Mouse (Mus musculus) v-Abl transformed pro-B cells (cell line): ENCODE data around the gene Tmem208.

Source experiments
- in situ Hi-C, 2 experiments: fragments of 400-800 bp; cut with MboI; formaldehyde crosslinking; loops; one replicate each; pipeline ENCODE4 v1.15.1; 2025; ENCODE audit not compliant: unreplicated experiment in 2 of 2

Gene Tmem208

DNA sequence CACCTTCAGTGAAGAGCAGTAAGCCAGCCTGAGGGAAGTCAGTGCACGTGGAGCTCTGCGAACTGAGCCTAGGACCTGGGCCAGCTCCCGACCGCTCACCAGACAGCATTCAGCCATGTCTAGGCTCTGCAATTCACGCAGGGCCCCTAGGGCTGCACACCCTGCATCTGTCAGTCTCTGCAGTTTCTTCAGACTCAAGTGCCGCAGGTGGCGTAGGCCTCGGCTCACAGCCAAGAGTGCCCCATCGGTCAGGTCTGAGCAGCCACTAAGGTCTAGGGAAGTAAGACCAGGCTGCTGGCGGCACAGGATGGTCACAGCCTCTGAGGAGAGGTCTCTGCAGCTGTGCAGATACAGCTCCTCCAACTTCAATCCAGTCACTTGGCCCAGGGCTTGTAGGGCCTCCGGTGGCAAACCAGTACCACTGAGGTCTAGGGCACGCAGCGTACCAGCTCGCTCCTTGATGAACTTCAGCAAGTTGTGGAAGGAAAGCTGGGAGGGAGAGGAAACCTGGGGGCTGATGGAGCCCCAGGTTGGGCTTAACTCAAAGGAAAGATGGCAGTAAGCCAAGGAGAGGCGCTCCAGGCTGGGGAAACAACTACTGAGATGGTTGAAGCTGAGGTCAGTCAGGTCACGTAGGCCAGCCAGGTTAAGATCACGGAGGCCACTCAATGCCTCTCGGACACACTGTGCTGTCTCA is 10.9 kb upstream of the Tmem208 start:
- in situ Hi-C loops, result no loop called here

DNA sequence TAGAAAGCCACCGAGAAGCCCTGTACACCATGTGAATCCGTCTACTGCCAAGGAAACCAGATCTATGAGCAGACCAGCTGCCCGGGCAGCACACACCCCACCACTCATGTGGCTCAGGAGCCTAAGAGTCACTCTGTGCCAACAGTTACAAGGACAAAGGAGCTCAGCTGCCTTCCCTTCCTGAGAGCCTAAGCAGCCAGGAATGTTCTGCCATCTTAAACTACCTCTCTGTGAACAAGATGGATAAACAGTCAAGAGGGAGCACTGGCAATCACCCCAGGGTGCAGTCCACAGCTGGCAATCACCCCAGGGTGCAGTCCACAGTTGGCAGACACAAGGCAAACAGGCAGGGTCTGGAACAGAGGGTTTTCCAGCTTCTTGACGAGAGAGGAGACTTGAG is 8.2 kb upstream of the Tmem208 start:
- in situ Hi-C loops, result no loop called here

DNA sequence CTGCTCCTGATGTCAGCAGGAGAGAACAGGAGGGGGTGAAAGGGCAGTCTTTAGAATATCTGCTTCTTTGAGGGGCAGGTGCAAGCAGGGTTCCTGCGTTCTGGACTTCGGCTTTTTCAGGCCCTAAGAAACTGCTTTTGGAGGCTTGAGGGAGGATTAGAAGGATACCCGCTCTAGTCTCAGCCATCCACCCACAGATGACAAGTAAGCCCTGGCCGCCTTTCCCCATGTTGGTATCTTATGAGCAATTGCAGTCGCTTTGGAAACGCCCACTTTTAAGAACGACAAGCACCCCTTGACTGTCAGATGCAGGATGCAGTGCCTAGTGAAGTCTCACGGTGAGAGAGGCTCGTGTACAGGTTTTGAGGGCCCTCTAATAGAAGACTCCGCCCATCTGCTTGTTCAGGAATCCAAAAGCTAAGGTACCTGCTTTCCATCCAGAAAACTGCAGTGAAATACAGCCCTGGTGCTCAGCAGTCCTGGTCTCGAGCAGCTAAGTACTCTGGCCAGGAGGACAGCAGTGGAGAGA is 7.4 kb upstream of the Tmem208 start:
- in situ Hi-C loops, result no loop called here

DNA sequence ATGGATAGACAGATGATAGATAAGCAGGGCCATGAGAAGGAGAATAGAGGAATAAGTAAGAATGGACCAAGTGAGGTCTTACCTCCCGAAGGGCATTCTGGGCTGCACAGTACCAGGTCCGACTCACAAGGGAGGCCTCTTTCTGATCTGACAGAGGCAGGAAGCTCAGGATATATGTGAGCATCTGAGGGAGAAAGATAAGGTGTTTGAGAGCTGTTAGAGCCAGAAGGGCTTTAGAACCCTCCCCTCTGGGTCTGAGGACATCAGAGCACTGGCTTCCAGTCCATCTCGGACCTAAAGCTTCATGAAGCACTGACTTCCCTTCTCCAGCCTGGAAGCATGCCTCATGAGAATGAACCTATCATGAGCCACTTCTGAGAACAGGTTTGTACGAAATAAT is 3.0 kb upstream of the Tmem208 start:
- in situ Hi-C loops, result no loop called here

DNA sequence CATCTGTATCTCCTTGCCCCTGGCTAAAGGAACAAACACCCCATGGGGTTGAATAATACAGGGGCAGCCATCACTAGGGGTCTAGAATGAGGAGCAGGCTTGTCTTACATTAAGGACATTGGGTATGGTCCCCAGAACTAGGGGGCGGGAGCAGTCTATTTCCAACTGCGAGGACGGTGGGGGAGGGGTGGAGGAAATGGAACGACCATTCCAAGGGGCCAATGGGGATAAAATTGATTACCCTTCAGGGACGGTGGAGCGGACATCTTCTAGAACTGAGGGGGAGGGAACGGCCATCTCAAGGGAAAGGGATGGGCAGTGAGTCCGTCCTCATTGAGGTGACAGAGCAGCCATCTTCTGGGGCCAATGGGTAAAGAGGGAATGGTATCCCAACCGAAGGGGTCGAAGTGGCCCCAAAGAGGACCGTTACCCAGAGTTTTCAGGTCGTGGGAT is 487 bp upstream of the Tmem208 start:
- in situ Hi-C loops, result loop anchor here in 1 of 2 experiments (25.0 kb wide), 1 partner anchor 837 kb away; the partner anchor contains the start of genes Pla2g15 and Slc7a6

DNA sequence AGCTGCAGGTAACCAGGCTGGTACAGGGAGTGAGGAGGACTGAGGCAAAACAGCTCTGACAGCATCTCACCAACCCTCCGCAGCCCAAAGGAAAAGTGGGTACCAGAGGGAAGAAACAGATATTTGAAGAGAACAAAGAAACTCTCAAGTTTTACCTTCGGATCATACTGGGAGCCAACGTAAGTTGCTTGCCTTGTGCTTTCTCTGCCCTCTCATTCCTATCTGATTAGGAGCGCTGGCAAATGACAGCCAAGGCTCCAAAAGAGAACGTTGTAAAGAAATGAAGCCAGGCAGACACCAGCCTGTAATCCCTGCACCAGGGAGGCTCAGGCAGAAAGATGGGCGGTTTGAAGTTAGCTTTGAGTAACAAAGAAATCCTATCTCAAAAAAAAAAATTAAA is 814 bp downstream of the Tmem208 start:
- in situ Hi-C loops, result loop anchor here in 1 of 2 experiments (25.0 kb wide), 1 partner anchor 835 kb away; the partner anchor contains the start of genes Pla2g15 and Slc7a6

DNA sequence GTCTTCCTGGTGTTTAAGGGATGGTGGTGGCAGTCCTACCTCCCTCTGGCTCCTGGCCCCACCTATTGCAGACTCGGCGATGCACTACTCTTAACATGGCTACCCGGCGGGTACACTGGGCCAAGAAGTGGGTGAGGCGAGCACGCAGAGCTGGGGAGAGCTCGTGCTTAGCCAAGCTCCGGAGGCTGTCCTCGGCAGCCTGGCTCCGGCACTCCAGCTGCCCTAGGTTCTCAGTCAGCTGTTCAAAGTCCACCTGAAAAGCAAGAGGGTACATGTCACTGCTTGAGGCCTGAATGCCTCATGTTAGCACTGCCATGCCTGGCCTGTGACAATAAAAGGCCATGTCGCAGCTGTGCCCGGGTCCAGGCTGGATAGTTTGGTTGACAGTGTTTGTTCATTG is 4.2 kb downstream of the Tmem208 start:
- in situ Hi-C loops, result loop anchor here in 1 of 2 experiments (25.0 kb wide), 1 partner anchor 832 kb away; the partner anchor contains the start of genes Pla2g15 and Slc7a6

DNA sequence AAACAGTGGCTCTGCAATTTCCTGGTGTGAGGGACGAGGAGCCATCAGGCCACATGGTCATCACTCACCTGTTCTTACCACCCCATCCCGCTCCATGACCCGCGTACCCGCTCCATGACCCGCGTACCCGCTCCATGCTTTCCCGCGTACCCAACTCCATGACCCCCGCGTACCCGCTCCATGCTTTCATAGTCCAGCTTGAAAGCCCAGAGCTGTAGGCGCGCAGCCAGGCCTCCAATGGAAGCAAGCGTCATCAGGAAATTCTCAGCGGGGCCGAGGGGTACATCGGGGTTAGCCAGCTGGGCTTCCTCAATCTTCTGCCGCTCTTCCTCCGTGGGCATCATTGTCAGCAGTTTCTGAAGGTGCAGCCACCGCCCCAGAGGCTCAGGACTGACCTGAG is 5.3 kb downstream of the Tmem208 start:
- in situ Hi-C loops, result loop anchor here in 1 of 2 experiments (25.0 kb wide), 1 partner anchor 831 kb away; the partner anchor contains the start of genes Pla2g15 and Slc7a6

DNA sequence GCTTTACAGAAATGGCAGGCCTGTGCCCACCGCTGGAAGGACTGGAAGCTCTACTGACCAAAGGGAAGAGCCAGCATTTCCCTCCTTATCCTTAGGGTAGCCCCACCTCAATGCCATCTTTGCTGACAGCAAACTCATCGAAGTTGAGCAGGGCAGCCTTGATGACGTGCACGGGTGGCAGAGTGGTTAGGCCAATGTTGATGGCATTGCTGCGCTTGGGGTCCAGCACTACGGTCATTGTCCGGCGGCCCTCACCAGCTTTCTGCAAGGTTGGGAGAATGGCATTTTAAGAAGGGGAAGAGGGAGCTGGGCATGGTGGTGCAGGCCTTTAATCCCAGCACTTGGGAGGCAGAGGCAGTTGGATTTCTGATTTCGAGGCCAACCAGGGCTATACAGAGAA is 5.8 kb downstream of the Tmem208 start:
- in situ Hi-C loops, result loop anchor here in 1 of 2 experiments (25.0 kb wide), 1 partner anchor 830 kb away; the partner anchor contains the start of genes Pla2g15 and Slc7a6

DNA sequence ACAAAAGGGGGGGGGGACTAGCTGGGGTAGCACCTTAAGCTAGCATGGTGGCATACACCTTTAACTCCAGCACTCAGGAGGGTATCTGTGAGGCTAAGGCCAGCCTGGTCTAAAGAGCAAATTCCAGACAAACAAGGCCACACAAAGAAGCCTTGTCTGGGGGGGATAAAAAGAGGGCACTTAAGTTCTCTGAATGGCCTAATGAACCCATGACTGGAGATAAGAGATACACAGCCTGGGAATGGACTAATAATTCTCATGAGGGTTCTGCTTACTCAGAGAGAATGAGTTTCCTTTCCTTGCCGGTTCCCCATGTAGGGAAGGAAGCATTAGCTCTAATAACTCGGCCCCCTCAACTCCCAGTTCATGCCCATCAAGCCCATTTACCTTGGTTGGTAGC is 6.4 kb downstream of the Tmem208 start:
- in situ Hi-C loops, result loop anchor here in 1 of 2 experiments (25.0 kb wide), 1 partner anchor 830 kb away; the partner anchor contains the start of genes Pla2g15 and Slc7a6

DNA sequence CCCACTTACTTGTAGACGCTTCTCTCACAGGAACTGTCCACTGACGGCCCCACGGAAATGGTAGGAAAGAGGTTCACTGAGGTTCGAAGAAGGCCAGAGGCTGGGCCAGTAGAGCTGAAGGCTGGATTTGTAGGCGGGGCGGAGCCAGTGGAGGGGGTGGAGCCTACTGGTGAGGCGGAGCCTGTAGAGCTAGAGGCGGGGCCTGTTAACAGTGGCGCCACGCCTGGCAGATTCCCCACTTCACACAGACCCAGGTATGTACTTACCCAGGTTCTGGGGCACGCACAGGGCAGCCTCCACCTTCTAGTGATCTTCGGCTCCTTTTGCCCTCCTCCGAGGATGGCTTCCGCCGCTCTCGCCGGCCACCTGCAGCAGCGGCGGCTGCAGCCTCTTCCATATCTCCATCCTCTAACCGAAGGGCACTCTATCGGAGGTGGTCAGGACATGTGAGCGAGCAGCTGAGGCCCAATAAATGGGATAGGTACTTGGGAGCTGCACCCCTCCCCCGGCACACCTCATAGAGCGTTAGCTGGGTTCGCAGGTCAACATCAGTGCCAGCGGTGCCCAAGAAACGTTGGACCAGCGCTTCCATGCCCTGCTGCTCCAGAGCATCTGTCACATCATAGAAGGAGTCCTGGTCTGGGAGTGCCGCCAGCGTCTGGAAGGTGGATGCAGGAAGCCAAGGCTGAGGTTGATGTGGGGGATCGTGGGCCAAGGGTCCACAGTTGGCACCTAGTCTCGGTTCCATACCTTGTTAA is 10.4 kb downstream of the Tmem208 start:
- in situ Hi-C loops, result loop anchor here in 1 of 2 experiments (25.0 kb wide), 1 partner anchor 826 kb away; the partner anchor contains the start of genes Pla2g15 and Slc7a6

DNA sequence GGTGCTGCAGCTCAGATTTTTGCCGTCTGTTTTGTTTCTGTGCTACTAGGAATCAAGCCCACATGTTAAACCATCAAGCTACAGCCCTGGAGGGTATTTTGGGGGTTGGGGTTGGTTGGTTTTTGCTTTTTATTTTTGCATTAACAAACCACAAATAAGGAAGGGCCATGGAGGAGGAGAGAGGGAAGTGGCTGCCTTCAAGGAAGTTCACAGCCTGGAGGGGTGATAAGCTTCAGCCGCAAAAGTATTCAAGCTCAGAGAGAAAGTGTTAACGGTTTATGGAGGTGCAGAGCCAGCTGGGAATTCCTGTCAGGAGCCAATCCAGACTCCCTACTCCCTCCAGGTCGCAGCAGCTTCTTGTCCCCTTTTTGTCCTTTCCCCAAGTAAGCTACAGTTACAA is 12.8 kb downstream of the Tmem208 start:
- in situ Hi-C loops, result loop anchor here in 1 of 2 experiments (25.0 kb wide), 1 partner anchor 823 kb away; the partner anchor contains the start of genes Pla2g15 and Slc7a6

DNA sequence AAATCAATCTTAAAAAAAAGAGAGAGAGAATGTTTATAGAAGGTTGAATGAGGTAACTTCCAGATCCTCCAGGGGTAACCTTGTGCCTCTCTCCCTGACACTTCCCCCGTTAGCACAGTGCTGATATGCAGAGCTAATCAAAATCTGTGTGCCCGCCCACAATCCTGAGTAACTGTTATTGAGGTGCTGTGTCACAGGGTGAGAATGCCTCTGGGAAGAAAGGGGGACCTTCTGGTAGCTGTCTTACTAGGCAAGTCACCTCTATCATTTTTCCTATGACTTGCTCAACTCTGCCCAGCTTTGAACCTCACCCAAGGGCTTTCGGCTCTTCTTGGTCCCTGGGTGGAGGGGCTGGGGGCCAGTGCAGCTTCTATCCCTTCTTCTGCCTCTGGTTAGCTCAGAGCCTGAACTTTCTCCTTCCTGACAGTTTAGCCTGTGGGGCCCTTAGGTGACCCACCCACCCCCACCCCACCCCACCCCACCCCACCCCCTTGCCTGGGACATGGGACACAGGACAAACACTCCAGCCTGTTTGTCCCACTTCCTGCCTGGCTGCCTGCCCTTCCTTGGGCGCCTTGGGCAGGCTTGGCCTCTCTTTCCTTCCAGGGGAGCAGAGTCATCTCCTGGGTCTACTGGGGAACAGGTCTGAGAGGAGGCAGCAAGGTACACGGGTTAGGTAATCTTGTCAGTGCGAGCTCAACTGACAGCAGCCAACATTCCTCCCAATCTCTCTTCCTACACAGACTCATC is 13.9 kb downstream of the Tmem208 start:
- in situ Hi-C loops, result loop anchor here in 1 of 2 experiments (25.0 kb wide), 1 partner anchor 822 kb away; the partner anchor contains the start of genes Pla2g15 and Slc7a6

DNA sequence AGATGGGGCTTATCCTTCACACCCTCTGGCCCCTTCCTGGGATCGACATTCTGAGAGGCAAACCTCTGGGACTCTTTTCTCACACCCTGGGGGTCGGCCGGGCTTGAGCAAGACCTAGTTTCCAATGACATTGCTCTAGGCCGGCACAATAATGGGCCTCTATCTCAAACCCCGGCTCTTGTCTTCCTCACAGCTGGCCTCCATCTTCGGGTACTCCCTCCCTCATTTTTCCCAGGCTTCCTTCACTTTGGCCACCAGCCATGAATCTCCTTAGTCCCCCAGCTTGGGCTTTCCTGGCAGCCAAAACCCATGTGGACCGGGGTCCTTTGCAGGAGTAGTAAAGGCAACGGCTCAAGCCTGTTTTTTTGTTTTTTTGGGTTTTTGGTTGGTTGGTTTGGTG is 15.2 kb downstream of the Tmem208 start:
- in situ Hi-C loops, result loop anchor here in 1 of 2 experiments (25.0 kb wide), 1 partner anchor 821 kb away; the partner anchor contains the start of genes Pla2g15 and Slc7a6

DNA sequence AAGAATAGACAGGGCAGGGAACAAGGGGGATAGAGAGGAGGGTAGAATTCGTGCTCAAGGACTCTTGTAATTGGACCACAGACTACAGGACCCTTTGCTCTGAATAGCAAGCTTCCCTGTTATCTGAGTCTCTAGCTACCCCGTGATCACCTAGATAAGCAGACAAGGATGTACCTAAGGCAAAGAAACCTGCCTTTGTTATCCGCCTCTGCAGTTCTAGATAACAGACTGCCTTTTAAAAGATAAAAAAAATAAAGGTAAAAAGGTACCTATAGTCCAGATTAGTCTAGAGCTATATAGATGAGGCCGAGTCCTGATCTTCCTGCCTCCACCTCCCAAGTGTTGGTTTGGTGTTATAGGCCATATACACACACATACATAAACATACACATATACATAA is 16.6 kb downstream of the Tmem208 start:
- in situ Hi-C loops, result loop anchor here in 1 of 2 experiments (25.0 kb wide), 1 partner anchor 820 kb away; the partner anchor contains the start of genes Pla2g15 and Slc7a6

DNA sequence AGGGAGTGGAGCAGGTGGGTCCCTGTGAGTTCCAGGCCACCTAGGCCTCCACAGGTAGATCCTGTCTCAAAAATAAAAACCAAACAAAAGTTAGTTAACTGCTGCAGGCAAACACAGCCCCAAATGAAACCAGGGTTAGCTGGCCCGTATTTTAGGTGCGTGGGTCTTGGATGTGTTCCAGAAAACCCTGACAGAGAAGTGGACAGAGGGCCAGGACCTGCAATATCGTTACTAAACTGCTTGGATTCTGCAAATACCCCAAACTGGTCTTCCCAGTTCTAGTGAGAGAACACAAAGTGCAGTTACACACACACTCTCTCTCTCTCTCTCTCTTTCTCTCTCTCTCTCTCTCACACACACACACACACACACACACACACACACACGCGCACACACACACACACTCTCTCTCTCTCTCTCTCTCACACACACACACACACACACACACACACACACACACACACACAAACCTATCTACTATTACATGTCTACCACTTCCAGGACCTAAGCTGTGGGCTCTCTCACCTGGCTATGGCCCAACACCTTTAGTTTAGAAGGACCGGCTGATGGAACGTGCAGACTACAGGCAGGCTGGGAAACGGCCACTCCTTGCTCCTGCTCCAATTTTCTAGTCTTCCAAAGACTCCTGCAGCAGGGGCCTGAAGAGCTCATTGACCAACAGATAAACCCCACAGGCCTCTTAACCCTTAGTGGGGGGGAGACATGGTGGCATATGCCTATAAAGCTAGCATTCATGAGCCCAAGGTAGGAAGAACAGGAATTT is 17.8 kb downstream of the Tmem208 start:
- in situ Hi-C loops, result loop anchor here in 1 of 2 experiments (25.0 kb wide), 1 partner anchor 818 kb away; the partner anchor contains the start of genes Pla2g15 and Slc7a6

DNA sequence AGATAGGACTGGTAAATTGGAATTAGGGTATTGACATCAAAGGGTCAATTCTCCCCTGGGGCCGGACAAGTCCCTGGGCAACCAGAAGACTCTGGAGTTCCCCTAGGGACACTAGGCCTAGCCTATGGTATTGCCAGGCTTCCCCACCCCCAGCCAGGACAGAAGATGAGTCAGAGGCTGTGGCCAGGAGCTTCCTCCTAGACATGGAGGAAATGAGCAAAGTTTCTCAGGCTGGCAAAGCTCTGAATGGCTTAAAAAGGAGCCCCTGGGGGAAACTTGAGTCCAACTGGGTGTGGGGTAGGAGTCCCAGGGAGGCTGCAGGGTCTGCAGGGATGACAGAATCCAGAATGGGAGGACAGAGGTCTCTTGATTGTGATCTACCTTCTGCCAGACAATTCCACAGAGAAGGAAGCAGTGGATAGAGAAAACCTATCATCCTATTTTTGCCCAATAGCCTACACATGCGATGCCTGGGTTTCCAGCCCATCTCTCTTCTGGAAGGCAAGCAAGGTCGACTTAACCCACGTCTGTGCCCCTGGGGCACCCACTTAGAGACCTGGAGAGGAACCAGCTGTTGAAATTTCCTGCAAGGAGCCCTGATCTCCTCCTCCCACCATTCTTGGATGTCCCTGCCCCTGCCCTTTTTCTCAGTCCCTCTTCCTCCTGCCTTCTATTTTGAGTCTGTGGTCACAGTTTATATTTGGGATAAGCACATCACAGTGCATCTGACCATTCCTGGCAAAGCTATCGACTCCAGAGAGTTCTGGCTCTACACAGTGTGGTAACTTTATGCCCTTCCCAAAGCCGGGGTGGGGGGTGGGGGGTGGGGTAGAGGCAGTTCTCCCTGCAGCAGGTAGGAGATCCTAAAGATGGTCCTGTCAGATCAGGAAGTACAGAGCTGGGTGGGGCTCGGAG is 19.2 kb downstream of the Tmem208 start:
- in situ Hi-C loops, result loop anchor here (5.0 to 25.0 kb wide), 2 partner anchors 53 to 817 kb away; partner anchors contain the start of genes Pla2g15 (in 1 of the 2) and Slc7a6 (in 1 of the 2)
